Mouse (Mus musculus) liver, postnatal 0 days (tissue): ENCODE data around the gene Tbck.

Source experiments
- CTCF ChIP-seq: sonication (generic); IDR thresholded peaks from 2 replicates; pipeline ENCODE4 v1.5.1; 2016; ENCODE audit warnings: antibody characterized with exemption, low read depth
- EP300 ChIP-seq: IDR thresholded peaks from 2 replicates; pipeline ENCODE4 v1.6.1; 2016; ENCODE audit warnings: antibody characterized with exemption, low read depth, mild to moderate bottlenecking

DNA sequence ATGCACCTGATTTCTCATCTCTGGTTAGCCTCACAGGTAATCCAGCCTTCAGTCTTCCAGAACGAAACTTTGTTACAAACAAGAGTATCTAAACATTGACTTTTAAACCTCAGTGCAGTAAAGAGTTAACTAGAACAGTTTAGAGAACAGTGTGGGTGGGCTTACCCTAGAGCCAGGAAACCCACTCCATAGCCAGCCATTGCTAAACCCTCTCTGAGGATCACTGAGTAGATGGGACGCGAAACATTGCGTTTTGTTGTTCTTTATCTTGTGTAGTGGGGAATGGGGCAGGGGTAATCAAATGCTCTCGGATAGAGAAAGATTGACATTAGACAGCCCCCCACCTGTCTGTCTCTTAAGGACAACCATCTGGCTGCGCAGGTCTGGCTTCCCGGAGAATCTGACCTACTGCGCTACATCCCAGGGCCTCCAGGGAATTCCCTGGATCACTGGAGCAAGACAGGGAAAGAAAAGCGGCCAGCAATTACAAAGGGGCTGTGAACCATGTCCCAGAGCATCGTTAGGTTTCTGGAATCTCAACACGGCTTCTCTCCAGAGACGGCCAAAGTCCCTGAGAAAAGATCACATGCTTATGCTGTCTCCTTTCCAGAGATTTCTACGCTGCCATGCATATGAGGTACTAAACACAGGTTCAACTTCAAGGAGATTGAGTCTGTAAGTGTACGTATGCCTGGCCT lies 192.2 kb downstream of the Tbck start:
- TF ChIP-seq CTCF (no peak), EP300 (no peak)
